Mouse (Mus musculus): Measurements from ENCODE around the gene Bmp2k. TPM values are rescaled to one million over a fixed set of nuclear protein-coding genes. Genes with fewer than 3 reads are reported as not detected.
A peak's percentile ranks its signal among the peaks of the same experiment; 100 is the strongest.

The Bmp2k gene
- polyA plus RNA-seq (2014; fragmentation: Nextera tagmentation; extraction: Ambion mirVana) = 12.3 and 12.7 TPM in 2 replicates

DNA sequence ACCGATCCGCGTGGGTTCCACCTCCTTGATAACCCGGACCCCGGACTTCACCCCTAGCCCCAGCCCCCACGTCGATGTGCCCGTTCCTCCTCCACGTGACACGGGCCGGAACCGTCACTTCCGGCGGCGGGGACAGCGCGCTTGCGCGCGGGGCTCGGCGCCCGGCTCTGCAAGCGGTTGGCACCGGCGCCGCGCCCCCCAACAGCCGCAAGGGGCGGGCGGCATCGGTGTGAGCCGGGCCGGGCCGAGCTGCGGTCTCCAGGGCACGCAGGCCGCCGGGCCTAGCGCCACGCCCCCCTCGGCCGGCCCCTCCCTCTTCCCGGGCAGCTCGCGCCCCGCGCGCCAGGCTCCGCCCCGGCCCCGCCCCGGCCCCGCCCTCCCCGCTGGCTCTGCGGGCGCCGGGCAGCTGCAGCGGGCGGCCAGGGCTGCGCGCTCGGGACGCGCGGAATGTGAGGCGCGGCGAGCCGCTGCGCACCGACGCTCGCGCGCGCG, at the start of gene Bmp2k:
Gene Bmp2k (plus strand): TSS at position 380 of the 492 bp plus-strand sequence.
- Histone ChIP-seq H3K4me3 (ENCODE audit: low read depth, low read length) (peak within 1 kb of the TSS; percentile 77), H3K27ac (replicated peaks; ENCODE audit: low read depth, low read length) (peak within 1 kb of the TSS; percentile 91), H3K36me3 (ENCODE audit: control insufficient read depth, insufficient read depth, low read length) (no peaks in the 10 kb centered on the region), H3K4me1 (ENCODE audit: control insufficient read depth, insufficient read depth, low read length) (peaks cover 15% of the 10 kb centered on the region; the same call in 1 of the 2 replicates), H3K4me2 (ENCODE audit: low read depth, low read length) (peak within 1 kb of the TSS; percentile 68), H3K9me3 (ENCODE audit: control insufficient read depth, low read length) (no peaks in the 10 kb centered on the region), H3K9ac (ENCODE audit: low read depth, low read length) (peak within 1 kb of the TSS; percentile 84), H3K27me3 (replicated peaks; ENCODE audit: control insufficient read depth, insufficient read depth, low read length) (no peaks in the 10 kb centered on the region)
- peak; percentile 94 for DNase-seq (ENCODE audit: low spot score)
- peak; percentile 96 for ATAC-seq (ENCODE audit: low read depth)
- 0% methylated on average over 13 of the region's 78 CpGs for WGBS

DNA sequence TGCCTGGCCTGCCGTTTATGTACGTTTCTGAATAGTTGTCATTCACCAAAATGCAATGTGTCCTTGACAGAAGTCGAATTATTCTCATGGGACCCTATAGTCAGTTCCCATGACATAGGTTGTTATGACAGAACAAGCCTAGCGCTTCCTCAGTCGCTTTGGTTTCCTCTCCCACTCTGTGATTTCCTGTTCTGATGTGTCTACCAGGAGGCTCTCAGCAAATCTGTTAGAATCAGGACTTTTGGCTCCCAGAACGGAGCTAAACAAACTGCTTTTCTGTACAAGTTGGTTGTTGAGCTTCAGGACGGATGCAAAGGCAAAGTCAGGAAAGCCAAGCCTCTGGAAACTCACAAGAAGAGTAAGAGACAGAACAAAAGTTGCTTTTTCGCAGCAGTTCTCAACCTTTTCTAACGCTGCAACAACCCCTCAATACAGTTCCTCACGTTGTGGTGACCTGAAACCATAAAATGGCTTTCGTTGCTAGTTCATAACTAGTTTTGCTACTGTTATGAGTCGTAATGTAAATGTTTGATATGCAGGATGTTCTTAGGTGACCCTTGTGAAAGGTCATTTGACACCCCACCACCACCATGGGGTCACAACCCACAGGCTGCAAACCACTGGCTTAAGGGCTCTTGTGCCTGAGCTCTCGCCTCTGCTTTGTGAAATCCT, 48.5 kb upstream of the Bmp2k start:
- H3K4me3 ChIP-seq (ENCODE audit: low read depth, low read length) = no peak overlapping the region
- H3K4me2 ChIP-seq (ENCODE audit: low read depth, low read length) = no peak overlapping the region
- H3K27ac ChIP-seq (replicated peaks; ENCODE audit: low read depth, low read length) = no peak overlapping the region
- no peaks in the 10 kb centered on the region for H3K27me3 ChIP-seq (replicated peaks; ENCODE audit: control insufficient read depth, insufficient read depth, low read length)
- H3K9ac ChIP-seq (ENCODE audit: low read depth, low read length) = no peak overlapping the region
- DNase-seq (ENCODE audit: low spot score) (peak; percentile 22), ATAC-seq (ENCODE audit: low read depth) (no peak)
- H3K9me3 ChIP-seq (ENCODE audit: control insufficient read depth, low read length) = no peaks in the 10 kb centered on the region
- WGBS = 80% methylated on average over 13 of the region's 13 CpGs
- H3K36me3 ChIP-seq (ENCODE audit: control insufficient read depth, insufficient read depth, low read length) = no peaks in the 10 kb centered on the region
- no peaks in the 10 kb centered on the region for H3K4me1 ChIP-seq (ENCODE audit: control insufficient read depth, insufficient read depth, low read length)

DNA sequence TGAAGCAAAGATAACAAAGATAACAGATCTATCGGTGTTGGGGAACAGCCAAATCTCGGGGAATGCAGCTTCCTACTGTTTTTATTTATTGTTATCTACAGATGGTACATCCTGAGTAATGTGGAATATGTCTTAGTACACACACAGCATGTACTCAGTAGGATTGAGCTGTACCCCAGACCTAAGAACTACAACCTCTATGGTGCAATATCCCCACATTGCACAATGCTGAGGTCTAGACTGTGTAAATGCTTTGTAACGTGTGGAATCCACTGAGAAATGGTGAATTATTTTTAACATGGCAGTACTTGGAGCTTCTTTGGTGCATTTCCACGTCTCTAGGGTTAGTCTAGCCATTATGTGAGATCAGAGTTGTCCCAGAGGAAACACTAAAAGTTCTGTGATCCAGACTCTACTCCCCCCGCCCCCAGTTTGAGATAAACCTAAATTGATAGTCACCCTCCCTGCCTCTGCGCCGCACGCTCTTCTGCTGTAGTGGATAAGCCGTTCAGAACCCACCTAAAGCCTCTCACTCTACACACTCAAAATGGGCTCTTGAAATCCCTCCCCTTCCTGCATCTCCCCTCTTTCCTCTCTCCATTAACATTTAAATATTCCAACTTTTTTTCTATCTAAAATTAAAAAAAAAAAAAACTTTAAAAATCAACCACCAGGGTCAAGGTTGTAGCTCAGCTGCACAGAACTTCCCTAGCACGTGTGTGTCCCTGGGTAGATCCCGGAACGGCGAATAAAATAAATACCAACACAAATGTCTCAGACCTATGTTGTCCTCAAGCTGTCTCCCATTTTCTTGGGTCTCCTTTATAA, 47.4 kb upstream of the Bmp2k start:
- DNase-seq (ENCODE audit: low spot score) = no peak
- WGBS = 86% methylated on average over 13 of the region's 13 CpGs

DNA sequence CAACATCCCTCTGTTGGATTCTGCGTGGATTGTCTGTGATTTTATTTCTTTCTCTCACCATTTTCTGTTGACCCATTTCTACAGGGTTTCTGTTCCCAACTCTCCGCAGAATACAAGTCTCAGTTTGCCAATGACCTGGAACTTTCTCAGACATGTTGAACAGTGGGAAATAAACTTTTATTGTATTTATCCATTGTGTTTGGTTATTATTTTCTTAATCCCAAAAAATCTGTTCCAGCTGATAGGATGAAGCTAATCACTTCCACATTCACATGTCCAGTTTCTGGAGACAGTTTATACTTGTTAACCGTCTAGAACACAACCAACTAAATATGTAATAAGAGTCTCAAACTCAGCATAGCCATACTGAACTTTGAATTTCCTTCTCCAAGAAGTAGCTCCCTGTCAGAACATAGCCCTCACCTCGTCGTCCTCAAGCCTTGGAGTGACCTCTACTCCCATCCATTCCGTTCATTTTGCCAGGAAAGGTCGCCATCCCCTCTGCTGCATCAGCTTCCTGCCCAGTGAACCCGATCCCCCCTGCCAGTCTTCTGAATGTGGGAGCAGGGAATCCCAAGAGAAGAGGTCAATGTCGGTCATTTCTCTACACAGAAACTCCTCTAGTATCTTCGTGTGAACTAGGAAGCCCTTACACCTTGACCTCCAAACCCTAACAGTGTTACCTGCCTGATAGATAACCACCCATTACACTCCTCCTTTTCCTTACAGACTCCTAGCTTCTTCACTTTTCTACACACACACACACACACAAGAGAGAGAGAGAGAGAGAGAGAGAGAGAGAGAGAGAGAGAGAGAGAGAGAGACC, 46.6 kb upstream of the Bmp2k start:
- no peak for DNase-seq (ENCODE audit: low spot score)
- 60% methylated on average over 10 of the region's 10 CpGs for WGBS
- H3K4me1 ChIP-seq (ENCODE audit: control insufficient read depth, insufficient read depth, low read length) = no peaks in the 10 kb centered on the region
- H3K27me3 ChIP-seq (replicated peaks; ENCODE audit: control insufficient read depth, insufficient read depth, low read length) = no peaks in the 10 kb centered on the region
- H3K9me3 ChIP-seq (ENCODE audit: control insufficient read depth, low read length) = no peaks in the 10 kb centered on the region
- H3K27ac ChIP-seq (replicated peaks; ENCODE audit: low read depth, low read length) = no peak overlapping the region
- no peak for ATAC-seq (ENCODE audit: low read depth)
- H3K9ac ChIP-seq (ENCODE audit: low read depth, low read length) = no peak overlapping the region
- no peak overlapping the region for H3K4me3 ChIP-seq (ENCODE audit: low read depth, low read length)
- no peak overlapping the region for H3K4me2 ChIP-seq (ENCODE audit: low read depth, low read length)
- no peaks in the 10 kb centered on the region for H3K36me3 ChIP-seq (ENCODE audit: control insufficient read depth, insufficient read depth, low read length)

More for the DNA sequence above, 47.4 kb upstream of the Bmp2k start:
- no peak overlapping the region for H3K4me3 ChIP-seq (ENCODE audit: low read depth, low read length)
- H3K9me3 ChIP-seq (ENCODE audit: control insufficient read depth, low read length) = no peaks in the 10 kb centered on the region
- H3K4me2 ChIP-seq (ENCODE audit: low read depth, low read length) = no peak overlapping the region
- H3K9ac ChIP-seq (ENCODE audit: low read depth, low read length) = no peak overlapping the region
- H3K27ac ChIP-seq (replicated peaks; ENCODE audit: low read depth, low read length) = no peak overlapping the region
- no peaks in the 10 kb centered on the region for H3K27me3 ChIP-seq (replicated peaks; ENCODE audit: control insufficient read depth, insufficient read depth, low read length)
- H3K4me1 ChIP-seq (ENCODE audit: control insufficient read depth, insufficient read depth, low read length) = no peaks in the 10 kb centered on the region
- no peak for ATAC-seq (ENCODE audit: low read depth)
- no peaks in the 10 kb centered on the region for H3K36me3 ChIP-seq (ENCODE audit: control insufficient read depth, insufficient read depth, low read length)

DNA sequence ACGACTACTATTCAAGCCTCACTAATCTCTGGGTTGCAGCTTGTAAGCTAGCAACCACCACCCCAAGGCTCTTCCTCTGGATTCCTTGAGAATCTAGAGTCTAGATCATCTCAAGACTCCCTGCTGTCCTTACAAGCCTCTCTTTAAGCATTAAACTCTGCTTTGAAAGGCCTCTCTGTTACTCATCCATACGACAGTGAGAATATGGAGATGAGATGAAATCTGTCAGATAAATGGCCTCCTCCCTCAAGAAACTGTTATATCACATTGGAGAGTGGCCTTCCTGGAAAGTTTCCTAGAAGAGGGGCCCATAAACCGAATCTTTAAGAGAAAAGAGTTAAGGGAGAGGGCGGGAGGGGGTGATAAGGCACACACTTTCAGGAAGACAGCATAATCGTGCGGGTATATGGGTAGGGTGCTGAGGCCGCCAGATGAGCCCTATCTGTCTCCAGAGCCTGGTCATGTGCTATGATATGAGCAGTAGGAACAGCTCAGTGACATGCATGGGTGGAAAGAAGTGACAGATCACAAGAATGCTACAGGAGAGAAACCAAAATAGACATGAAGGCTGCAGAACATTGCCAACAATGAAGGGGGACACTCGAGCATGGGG, 45.9 kb upstream of the Bmp2k start:
- DNase-seq (ENCODE audit: low spot score) = no peak
- Histone ChIP-seq H3K27ac (replicated peaks; ENCODE audit: low read depth, low read length) (no peak overlapping the region), H3K27me3 (replicated peaks; ENCODE audit: control insufficient read depth, insufficient read depth, low read length) (no peaks in the 10 kb centered on the region), H3K36me3 (ENCODE audit: control insufficient read depth, insufficient read depth, low read length) (no peaks in the 10 kb centered on the region), H3K9me3 (ENCODE audit: control insufficient read depth, low read length) (no peaks in the 10 kb centered on the region), H3K4me2 (ENCODE audit: low read depth, low read length) (no peak overlapping the region), H3K4me1 (ENCODE audit: control insufficient read depth, insufficient read depth, low read length) (no peaks in the 10 kb centered on the region), H3K4me3 (ENCODE audit: low read depth, low read length) (no peak overlapping the region), H3K9ac (ENCODE audit: low read depth, low read length) (no peak overlapping the region)
- ATAC-seq (ENCODE audit: low read depth) = no peak
- WGBS = 78% methylated on average over 8 of the region's 8 CpGs

DNA sequence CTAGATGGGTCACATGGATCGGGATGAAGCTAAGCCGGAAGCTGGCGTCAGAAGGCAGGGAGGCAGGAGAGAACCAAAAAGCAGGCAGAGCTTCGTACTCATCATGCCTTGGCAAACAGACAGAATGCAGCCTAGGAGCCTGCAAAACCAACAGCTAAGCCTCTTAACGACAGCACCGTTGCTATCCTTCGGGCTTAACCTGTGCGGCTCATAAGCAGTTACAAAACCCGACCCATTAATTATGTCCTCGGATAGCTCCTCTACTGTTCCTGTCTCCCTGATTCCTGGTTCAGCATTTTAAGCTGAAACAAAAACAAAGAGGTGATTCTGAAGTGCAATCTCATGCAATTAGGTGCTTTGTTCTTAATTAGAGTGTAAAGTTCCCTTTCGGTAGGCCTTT, 43.4 kb upstream of the Bmp2k start:
- 46% methylated on average over 11 of the region's 11 CpGs for WGBS
- H3K9ac ChIP-seq (ENCODE audit: low read depth, low read length) = no peak overlapping the region
- no peaks in the 10 kb centered on the region for H3K27me3 ChIP-seq (replicated peaks; ENCODE audit: control insufficient read depth, insufficient read depth, low read length)
- no peak overlapping the region for H3K4me2 ChIP-seq (ENCODE audit: low read depth, low read length)
- no peak overlapping the region for H3K4me3 ChIP-seq (ENCODE audit: low read depth, low read length)
- ATAC-seq (ENCODE audit: low read depth) (peak; percentile 68; the same call in 1 of the 2 replicates), DNase-seq (ENCODE audit: low spot score) (peak; percentile 41)
- no peaks in the 10 kb centered on the region for H3K9me3 ChIP-seq (ENCODE audit: control insufficient read depth, low read length)
- H3K27ac ChIP-seq (replicated peaks; ENCODE audit: low read depth, low read length) = no peak overlapping the region
- H3K36me3 ChIP-seq (ENCODE audit: control insufficient read depth, insufficient read depth, low read length) = no peaks in the 10 kb centered on the region
- H3K4me1 ChIP-seq (ENCODE audit: control insufficient read depth, insufficient read depth, low read length) = no peaks in the 10 kb centered on the region

DNA sequence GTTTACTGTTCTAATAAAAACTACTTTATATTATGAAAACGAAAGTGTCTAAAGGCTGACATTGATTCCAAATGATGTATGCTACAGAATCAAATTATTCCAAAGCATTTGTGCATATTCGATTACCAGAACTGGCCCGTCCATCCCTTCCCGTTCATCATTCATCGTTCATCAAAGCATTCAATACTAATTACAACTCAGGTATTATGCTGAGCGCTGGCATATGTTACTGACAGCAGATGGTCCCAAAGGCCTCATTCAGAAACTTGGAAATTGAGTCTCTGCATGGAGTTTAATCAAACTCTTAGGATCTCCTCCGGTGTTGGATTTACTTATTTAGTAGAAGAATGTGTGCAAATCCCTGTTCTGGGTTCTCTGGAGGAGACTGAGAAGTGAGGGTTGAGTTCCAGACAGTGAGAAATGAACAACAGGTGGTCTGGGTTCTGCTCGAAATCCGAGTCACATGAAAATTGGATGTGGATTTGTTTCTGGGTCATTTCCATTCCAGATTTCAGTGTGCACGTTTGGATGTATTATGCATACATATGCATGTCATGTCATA, 42.9 kb upstream of the Bmp2k start:
- no peak overlapping the region for H3K4me2 ChIP-seq (ENCODE audit: low read depth, low read length)
- no peak overlapping the region for H3K9ac ChIP-seq (ENCODE audit: low read depth, low read length)
- no peak overlapping the region for H3K27ac ChIP-seq (replicated peaks; ENCODE audit: low read depth, low read length)
- no peaks in the 10 kb centered on the region for H3K27me3 ChIP-seq (replicated peaks; ENCODE audit: control insufficient read depth, insufficient read depth, low read length)
- 54% methylated on average over 10 of the region's 10 CpGs for WGBS
- H3K9me3 ChIP-seq (ENCODE audit: control insufficient read depth, low read length) = no peaks in the 10 kb centered on the region
- no peaks in the 10 kb centered on the region for H3K36me3 ChIP-seq (ENCODE audit: control insufficient read depth, insufficient read depth, low read length)
- no peak overlapping the region for H3K4me3 ChIP-seq (ENCODE audit: low read depth, low read length)
- ATAC-seq (ENCODE audit: low read depth) (peak; percentile 60), DNase-seq (ENCODE audit: low spot score) (peak; percentile 51)
- no peaks in the 10 kb centered on the region for H3K4me1 ChIP-seq (ENCODE audit: control insufficient read depth, insufficient read depth, low read length)

DNA sequence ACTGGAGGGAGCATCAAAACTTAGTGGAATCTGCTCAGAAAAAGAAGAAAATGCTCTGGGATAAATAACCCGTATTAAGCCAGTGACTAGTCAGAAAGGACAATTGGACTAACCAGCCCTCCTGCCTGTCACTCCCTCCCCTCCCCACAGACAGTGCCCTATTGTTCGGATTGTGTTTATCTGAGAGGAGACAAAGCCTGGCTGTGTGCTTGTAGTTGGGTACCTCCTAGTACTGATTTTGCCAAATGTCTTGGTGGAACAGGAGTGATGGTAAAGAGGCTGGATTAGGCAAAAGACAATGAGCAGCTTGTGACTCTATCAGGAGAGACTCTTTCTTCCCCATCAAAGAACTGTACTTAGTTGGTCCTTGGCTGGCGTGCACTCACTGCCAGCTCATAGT, 40.6 kb upstream of the Bmp2k start:
- H3K4me1 ChIP-seq (ENCODE audit: control insufficient read depth, insufficient read depth, low read length) = peaks cover 2% of the 10 kb centered on the region; the same call in 1 of the 2 replicates

More for the DNA sequence above, 40.6 kb upstream of the Bmp2k start:
- no peaks in the 10 kb centered on the region for H3K36me3 ChIP-seq (ENCODE audit: control insufficient read depth, insufficient read depth, low read length)
- no peaks in the 10 kb centered on the region for H3K27me3 ChIP-seq (replicated peaks; ENCODE audit: control insufficient read depth, insufficient read depth, low read length)
- ATAC-seq (ENCODE audit: low read depth) = no peak
- no peak overlapping the region for H3K9ac ChIP-seq (ENCODE audit: low read depth, low read length)
- H3K4me3 ChIP-seq (ENCODE audit: low read depth, low read length) = no peak overlapping the region
- H3K9me3 ChIP-seq (ENCODE audit: control insufficient read depth, low read length) = no peaks in the 10 kb centered on the region
- no peak overlapping the region for H3K27ac ChIP-seq (replicated peaks; ENCODE audit: low read depth, low read length)
- WGBS = 47% methylated on average over 3 of the region's 3 CpGs
- no peak overlapping the region for H3K4me2 ChIP-seq (ENCODE audit: low read depth, low read length)
- DNase-seq (ENCODE audit: low spot score) = no peak
